Mouse (Mus musculus) retina, postnatal 1 day (tissue): Measurements from ENCODE around the gene BC025920.
A peak's percentile ranks its signal among the peaks of the same experiment; 100 is the strongest.

Experiments used
- DNase-seq: peaks from one replicate; pipeline ENCODE4 v3.0.0-alpha.2; 2012

Gene BC025920

DNA sequence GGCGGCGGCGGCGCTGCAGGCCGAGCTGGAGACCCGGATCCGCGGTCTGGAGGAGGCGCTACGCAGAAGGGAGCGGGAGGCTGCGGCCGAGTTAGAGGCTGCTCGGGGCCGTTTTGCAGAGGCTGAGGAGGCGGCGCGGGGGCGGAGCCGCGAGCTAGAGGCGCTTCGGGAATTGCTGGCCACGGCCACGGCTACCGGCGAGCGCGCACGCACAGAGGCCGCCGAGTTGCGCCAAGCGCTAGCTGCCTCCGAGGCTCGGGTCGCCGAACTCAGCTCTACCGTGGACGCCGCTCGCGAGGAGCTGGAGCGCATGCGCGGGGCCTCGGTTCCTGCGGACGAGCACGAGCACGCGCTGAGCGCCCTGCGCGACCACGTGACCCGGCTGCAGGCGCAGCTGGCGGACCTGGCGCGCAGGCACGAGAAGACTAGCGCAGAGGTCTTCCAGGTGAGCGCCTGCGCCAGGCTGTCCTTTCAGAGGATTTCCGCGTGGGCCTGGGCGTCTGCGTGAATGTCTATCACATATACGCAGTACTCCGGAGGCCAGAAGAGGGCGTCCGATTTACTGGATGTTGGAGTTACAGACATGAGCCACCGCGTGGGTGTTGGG, 37.5 kb downstream of the BC025920 start:
- peak; percentile 96 for DNase-seq

- DNase-seq, result no peak
Measured at GRCm38 (mm10) chr10:81644162-81644561, 38.1 kb downstream of the BC025920 start.

- no peak for DNase-seq
Measured at GRCm38 (mm10) chr10:81644716-81645115, 38.6 kb downstream of the BC025920 start.

DNA sequence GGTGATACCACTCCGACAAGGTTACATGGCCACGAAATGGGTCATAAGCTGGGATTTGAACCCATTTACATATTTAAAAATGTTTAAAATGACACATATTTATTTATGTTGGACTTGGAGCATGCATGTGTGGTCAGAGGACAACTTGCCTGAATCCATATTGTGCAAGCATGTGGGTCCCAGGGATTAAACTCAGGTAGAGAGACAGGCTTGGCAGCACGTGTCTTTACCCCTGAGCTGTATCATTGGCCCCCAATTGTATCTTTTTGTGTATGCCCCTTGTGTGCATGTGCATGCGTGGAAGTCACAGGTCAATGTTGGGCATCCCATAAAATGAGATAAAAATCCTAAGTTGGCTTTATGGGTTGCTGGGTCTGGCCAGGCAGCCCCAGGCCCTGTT, 39.3 kb downstream of the BC025920 start:
- no peak for DNase-seq

DNA sequence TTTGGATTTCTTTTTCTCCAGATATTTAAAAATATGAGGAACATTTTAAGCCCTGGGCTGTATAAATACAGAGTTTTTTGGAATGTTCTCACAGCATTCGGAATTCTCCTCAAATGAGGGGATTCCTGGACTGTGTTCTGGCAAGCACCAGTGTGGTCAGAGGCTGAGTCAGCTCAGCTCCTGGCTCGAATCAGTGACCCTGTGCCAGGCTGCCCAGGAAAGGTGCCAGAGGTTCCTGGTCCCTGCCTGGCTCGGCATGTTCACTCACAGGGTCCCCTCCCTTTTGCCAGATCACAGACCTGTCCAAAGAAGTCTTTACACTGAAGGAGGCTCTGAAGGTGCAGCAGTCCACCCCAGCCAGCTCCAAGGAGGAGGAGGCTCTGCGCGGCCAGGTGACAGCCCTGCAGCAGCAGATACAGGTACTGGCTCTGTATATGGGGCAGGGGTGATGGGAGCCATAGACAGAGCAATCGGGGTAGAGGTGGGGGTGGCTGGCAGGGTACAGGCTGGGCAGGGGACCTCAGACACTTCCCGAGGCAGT, 40.0 kb downstream of the BC025920 start:
- no peak for DNase-seq

DNA sequence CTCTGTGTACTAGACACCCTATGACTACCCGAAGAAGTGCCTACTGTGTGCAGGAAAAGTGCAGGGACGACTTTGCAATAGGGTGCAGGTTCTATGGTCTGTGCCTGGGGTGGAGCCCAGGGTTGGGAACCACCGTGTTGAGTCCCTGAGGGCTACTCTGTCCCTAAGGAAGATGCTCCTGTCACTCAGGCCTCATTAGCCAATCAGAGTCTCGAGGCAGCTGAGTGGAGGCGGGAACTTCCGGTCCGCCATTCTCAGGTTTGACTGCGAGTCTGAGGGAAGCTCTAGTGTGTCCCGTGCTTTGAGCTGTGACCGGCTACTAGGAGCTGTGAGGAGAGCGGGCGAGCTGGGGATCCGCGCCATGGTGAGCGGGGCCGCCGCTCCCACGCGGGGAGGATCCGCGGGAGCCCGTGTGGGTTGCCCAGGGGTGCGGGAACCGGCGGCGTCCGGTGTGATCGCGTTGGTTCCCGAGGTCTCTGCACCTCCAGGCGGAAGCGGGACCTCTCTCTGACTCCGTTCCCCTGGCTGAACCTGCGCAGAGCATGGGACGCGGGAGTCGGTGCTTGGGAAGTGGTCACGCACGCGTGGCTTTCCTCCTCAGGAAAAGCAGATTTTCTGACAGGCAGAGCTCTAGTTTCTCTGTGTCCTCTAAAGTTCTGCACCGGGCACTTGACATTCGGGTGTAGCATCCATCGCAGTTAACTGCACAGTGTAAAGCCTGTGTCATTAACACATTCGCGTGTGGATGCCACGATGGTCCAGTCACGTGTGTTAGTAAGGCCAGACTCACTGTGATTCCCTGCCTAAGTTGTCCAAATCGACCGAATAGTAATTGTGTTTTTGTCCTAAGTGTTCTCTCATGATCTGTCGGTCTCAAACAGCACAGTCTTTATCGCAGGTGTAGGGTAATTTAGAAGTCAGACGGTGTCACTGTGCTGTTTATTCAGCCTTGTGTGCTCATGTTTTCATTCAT, 43.0 kb downstream of the BC025920 start, which contains the start of gene Gm10778:
Gm10778 (plus strand) TSS at position 257 of the 973 bp plus-strand sequence.
- DNase-seq, result peak; percentile 95

GRCm38 (mm10) chr10:81655178-81655577, 49.1 kb downstream of the BC025920 start:
- DNase-seq, result no peak

- no peak for DNase-seq
Measured at GRCm38 (mm10) chr10:81656174-81656573, 50.1 kb downstream of the BC025920 start.
